Mouse (Mus musculus) G1E (cell line): ENCODE results near the gene Aar2.

Source experiments
- CTCF ChIP-seq: IDR thresholded peaks from 2 replicates; pipeline ENCODE4 v1.5.1; 2012; ENCODE audit warnings: low read depth, low read length, inconsistent platforms, mixed read lengths
- GATA1 ChIP-seq: IDR thresholded peaks from 2 replicates; pipeline ENCODE4 v1.6.1; 2012; ENCODE audit warnings: borderline replicate concordance, low read length, inconsistent platforms, mixed read lengths
- TAL1 ChIP-seq: conservative IDR thresholded peaks from 2 replicates; pipeline ENCODE4 v1.6.1; 2012; ENCODE audit warnings: low read depth, low read length, inconsistent platforms, mixed read lengths

DNA sequence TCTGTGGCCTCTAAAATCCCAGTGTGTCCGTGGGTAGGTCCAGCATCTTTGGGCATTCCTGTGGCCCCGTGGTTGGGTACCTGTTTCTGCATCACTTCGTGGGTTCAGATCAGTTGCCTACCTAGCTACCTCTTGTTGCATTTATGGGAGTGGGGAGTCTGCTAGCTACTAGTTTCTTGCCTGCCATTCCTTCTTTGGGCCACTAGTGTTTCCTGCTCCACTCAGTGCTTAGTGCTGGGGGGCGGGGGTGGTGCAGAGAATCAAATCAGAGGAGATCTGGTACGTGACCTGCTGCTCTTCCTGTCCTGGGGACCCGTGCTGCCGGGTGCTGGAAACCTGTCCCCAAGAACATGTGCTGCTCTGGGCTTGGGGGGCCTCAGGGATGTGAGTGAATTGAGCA, 69.1 kb downstream of the Aar2 start:
- TF ChIP-seq CTCF (no peak), GATA1 (no peak), TAL1 (no peak)
